Mouse (Mus musculus): ENCODE measurements around the gene Itgb1bp1.

Gene Itgb1bp1

DNA sequence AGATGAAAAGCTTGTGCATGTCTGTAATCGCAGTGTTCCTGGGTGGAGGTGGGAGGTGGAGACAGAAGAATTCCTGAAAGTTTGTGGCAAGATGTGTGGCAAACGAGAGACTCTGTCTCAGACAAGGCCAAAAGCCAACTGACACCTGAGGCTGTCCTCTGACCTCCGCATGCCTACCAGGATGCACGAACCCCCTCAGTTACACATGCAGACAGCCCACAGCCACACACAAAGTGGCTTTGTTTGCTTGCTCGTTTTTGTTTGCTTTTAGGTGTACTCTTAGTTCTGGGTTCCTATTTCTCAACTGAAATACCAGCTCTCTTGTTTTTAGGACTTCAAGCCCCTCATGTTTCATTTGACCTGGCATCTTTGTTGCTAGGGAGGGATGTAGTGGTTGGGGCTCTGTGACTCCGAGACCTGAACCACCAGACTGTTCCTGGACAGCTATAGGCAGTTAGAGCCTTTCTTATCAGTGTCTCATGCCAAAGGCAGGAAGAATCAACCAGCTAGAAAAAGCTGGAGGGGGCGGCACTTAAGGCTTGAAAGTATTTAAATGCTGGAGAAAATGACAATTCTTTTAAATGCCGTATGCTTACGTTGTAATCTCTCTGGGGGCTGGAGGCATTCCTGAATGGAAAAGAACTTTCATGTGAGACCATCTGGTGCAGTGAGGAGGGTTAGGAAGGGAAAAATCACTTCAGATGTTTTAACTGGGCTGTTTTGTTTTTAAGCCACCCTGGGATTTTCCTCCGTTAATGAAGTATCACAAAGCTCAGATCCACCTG, 84.4 kb downstream of the Itgb1bp1 start:
- no peak for DNase-seq (ENCODE audit: low read depth, low spot score)

DNA sequence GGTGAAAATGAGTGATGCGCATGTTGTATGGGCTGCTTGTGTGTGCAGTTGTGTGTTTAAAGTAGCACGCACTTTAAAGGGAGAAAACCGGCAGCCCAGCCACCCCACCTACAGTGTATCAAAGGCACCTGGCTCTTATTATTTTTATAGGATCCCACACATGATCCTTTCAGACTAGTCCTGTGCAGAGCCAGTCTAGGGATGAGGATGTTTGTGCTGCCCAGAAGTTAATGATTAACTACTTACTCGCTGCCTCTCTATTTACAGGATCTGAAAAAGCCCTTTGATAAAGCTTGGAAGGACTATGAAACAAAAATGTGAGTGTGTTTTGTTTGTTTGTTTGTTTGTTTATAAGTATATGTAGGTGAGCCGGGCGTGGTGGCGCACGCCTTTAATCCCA, 85.5 kb downstream of the Itgb1bp1 start:
- no peak for DNase-seq (ENCODE audit: low read depth, low spot score)

DNA sequence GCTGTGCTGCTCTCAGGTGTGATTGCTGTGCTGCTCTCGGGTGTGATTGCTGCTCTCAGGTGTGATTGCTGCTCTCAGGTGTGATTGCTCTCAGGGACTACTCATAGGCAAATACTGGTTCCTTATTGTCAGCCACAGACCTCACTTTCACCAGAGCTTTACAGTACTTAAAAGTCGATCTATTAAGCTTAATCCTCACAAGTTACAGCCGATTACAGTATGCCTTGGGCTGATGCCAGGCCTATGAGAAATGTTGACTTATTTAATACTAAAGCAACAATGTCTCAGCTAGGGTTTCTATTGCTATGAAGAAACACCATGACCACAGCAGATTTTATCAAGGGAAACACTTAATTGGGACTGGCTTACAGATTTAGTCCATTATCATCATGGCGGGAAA, 89.7 kb downstream of the Itgb1bp1 start:
- DNase-seq (ENCODE audit: low read depth, low spot score) = no peak

DNA sequence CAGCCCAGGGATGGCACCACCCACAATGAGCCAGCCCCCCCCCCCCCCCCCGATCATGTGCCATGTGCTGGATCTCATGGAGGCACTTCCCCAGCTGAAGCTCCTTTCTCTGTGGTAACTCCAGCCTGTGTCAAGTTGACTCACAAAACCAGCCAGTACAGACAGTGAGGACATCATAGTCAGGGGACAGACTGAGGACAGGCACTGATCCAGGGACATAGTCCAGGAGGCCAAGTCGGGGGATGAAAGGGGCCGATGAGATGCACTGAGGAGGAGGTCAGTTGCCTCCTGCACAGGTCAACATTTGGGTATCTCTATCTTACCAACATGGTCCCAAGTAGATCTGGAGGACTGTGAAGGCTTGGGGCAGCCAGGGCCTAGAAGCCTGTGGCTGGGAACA, 90.6 kb downstream of the Itgb1bp1 start:
- DNase-seq (ENCODE audit: low read depth, low spot score) = no peak

DNA sequence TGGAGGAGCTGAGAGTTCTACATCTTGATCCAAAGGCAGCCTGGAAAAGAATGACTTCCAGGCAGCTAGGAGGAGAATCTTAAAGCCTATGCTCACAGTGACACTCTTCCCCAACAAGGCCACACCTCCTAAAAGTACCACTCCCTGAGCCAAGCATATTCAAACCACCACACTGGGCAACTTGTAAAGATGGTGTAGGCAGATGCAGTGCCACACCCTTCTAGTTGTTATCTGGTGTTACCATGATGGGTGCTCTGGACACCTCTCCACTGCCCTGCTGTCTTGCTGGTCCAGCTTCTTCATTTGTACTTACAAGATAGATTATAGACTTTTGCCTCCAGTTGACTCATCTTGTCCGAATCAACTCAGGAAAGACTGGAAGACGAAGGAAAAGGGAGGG, 94.5 kb downstream of the Itgb1bp1 start:
- DNase-seq (ENCODE audit: low read depth, low spot score) = no peak
